Mouse (Mus musculus): Measurements from ENCODE around the gene Tmprss15. TPM values are rescaled to one million over a fixed set of nuclear protein-coding genes. Genes with fewer than 3 reads are reported as not detected.

The Tmprss15 gene
- not detected in 2 replicates for polyA plus RNA-seq (2015; fragmentation: Nextera tagmentation; extraction: Ambion mirVana)

GRCm38 (mm10) chr16:79090997-79091396, at the start of gene Tmprss15:
Gene Tmprss15 (minus strand): TSS chr16:79091097.
- no peak for DNase-seq
- TF ChIP-seq CTCF (IDR thresholded peaks at IDR 0.05; ENCODE audit: low read depth) (no peak), EP300 (IDR thresholded peaks at IDR 0.05; ENCODE audit: low read depth) (no peak)

GRCm38 (mm10) chr16:79114879-79115278, 24.0 kb upstream of the Tmprss15 start:
- Histone ChIP-seq H3K27ac (ENCODE audit: low read depth) (no peak overlapping the region), H3K27me3 (ENCODE audit: insufficient read depth, low read length) (no peaks in the 10 kb centered on the region), H3K9ac (replicated peaks) (no peak overlapping the region), H3K4me3 (ENCODE audit: low read depth, low read length) (no peak overlapping the region), H3K4me2 (ENCODE audit: low read depth, low read length) (no peak overlapping the region), H3K9me3 (ENCODE audit: low read length) (no peaks in the 10 kb centered on the region), H3K36me3 (replicated peaks; ENCODE audit: insufficient read depth, low read length) (no peaks in the 10 kb centered on the region), H3K4me1 (ENCODE audit: insufficient read depth) (no peaks in the 10 kb centered on the region)
- 82% methylated on average over 1 of the region's 1 CpGs for WGBS (ENCODE audit: insufficient replicate concordance)
- TF ChIP-seq CTCF (IDR thresholded peaks at IDR 0.05; ENCODE audit: low read depth) (no peak), EP300 (IDR thresholded peaks at IDR 0.05; ENCODE audit: low read depth) (no peak)
- DNase-seq (no peak), ATAC-seq (no peak)

More at GRCm38 (mm10) chr16:79090997-79091396, at the start of gene Tmprss15:
- Histone ChIP-seq H3K9ac (replicated peaks) (no peak within 1 kb of the TSS), H3K4me1 (ENCODE audit: insufficient read depth) (no peaks in the 10 kb centered on the region), H3K9me3 (ENCODE audit: low read length) (no peaks in the 10 kb centered on the region), H3K27ac (ENCODE audit: low read depth) (no peak within 1 kb of the TSS), H3K4me2 (ENCODE audit: low read depth, low read length) (no peak within 1 kb of the TSS), H3K4me3 (ENCODE audit: low read depth, low read length) (no peak within 1 kb of the TSS), H3K36me3 (replicated peaks; ENCODE audit: insufficient read depth, low read length) (no peaks in the 10 kb centered on the region), H3K27me3 (ENCODE audit: insufficient read depth, low read length) (no peaks in the 10 kb centered on the region)
- 66% methylated on average over 4 of the region's 4 CpGs for WGBS (ENCODE audit: insufficient replicate concordance)
- ATAC-seq: no peak

- no peak overlapping the region for H3K4me3 ChIP-seq (ENCODE audit: low read depth, low read length)
- DNase-seq (no peak), ATAC-seq (no peak)
- H3K4me1 ChIP-seq (ENCODE audit: insufficient read depth): no peaks in the 10 kb centered on the region
- H3K9ac ChIP-seq (replicated peaks): no peak overlapping the region
- no peaks in the 10 kb centered on the region for H3K9me3 ChIP-seq (ENCODE audit: low read length)
- H3K27me3 ChIP-seq (ENCODE audit: insufficient read depth, low read length): no peaks in the 10 kb centered on the region
- no peaks in the 10 kb centered on the region for H3K36me3 ChIP-seq (replicated peaks; ENCODE audit: insufficient read depth, low read length)
- TF ChIP-seq CTCF (IDR thresholded peaks at IDR 0.05; ENCODE audit: low read depth) (no peak), EP300 (IDR thresholded peaks at IDR 0.05; ENCODE audit: low read depth) (no peak)
- 21% methylated on average over 1 of the region's 1 CpGs for WGBS (ENCODE audit: insufficient replicate concordance)
- no peak overlapping the region for H3K4me2 ChIP-seq (ENCODE audit: low read depth, low read length)
- no peak overlapping the region for H3K27ac ChIP-seq (ENCODE audit: low read depth)
Observed at GRCm38 (mm10) chr16:79109516-79109915, 18.6 kb upstream of the Tmprss15 start.

GRCm38 (mm10) chr16:79108969-79109368, 18.1 kb upstream of the Tmprss15 start:
- no peak overlapping the region for H3K9ac ChIP-seq (replicated peaks)
- TF ChIP-seq CTCF (IDR thresholded peaks at IDR 0.05; ENCODE audit: low read depth): no peak
- TF ChIP-seq EP300 (IDR thresholded peaks at IDR 0.05; ENCODE audit: low read depth): no peak
- H3K27ac ChIP-seq (ENCODE audit: low read depth): no peak overlapping the region
- H3K27me3 ChIP-seq (ENCODE audit: insufficient read depth, low read length): no peaks in the 10 kb centered on the region
- ATAC-seq: no peak
- no peak overlapping the region for H3K4me2 ChIP-seq (ENCODE audit: low read depth, low read length)
- no peak overlapping the region for H3K4me3 ChIP-seq (ENCODE audit: low read depth, low read length)
- H3K4me1 ChIP-seq (ENCODE audit: insufficient read depth): no peaks in the 10 kb centered on the region
- no peaks in the 10 kb centered on the region for H3K36me3 ChIP-seq (replicated peaks; ENCODE audit: insufficient read depth, low read length)
- H3K9me3 ChIP-seq (ENCODE audit: low read length): no peaks in the 10 kb centered on the region
- no peak for DNase-seq
- WGBS (ENCODE audit: insufficient replicate concordance): 68% methylated on average over 5 of the region's 5 CpGs

GRCm38 (mm10) chr16:79100325-79100724, 9.4 kb upstream of the Tmprss15 start:
- no peaks in the 10 kb centered on the region for H3K9me3 ChIP-seq (ENCODE audit: low read length)
- H3K9ac ChIP-seq (replicated peaks): no peak overlapping the region
- no peaks in the 10 kb centered on the region for H3K4me1 ChIP-seq (ENCODE audit: insufficient read depth)
- no peak overlapping the region for H3K4me3 ChIP-seq (ENCODE audit: low read depth, low read length)
- WGBS (ENCODE audit: insufficient replicate concordance): 69% methylated on average over 2 of the region's 2 CpGs
- H3K36me3 ChIP-seq (replicated peaks; ENCODE audit: insufficient read depth, low read length): no peaks in the 10 kb centered on the region
- H3K4me2 ChIP-seq (ENCODE audit: low read depth, low read length): no peak overlapping the region
- TF ChIP-seq EP300 (IDR thresholded peaks at IDR 0.05; ENCODE audit: low read depth): no peak
- TF ChIP-seq CTCF (IDR thresholded peaks at IDR 0.05; ENCODE audit: low read depth): no peak
- ATAC-seq (no peak), DNase-seq (no peak)
- no peaks in the 10 kb centered on the region for H3K27me3 ChIP-seq (ENCODE audit: insufficient read depth, low read length)
- H3K27ac ChIP-seq (ENCODE audit: low read depth): no peak overlapping the region

- H3K27me3 ChIP-seq (ENCODE audit: insufficient read depth, low read length): no peaks in the 10 kb centered on the region
- WGBS (ENCODE audit: insufficient replicate concordance): 66% methylated on average over 2 of the region's 2 CpGs
Observed at GRCm38 (mm10) chr16:79098321-79098720, 7.4 kb upstream of the Tmprss15 start.

GRCm38 (mm10) chr16:79086550-79086949, 4.3 kb downstream of the Tmprss15 start:
- no peaks in the 10 kb centered on the region for H3K36me3 ChIP-seq (replicated peaks; ENCODE audit: insufficient read depth, low read length)
- DNase-seq (no peak), ATAC-seq (peak; percentile 78)
- no peak overlapping the region for H3K4me2 ChIP-seq (ENCODE audit: low read depth, low read length)
- no peak overlapping the region for H3K4me3 ChIP-seq (ENCODE audit: low read depth, low read length)
- no peak overlapping the region for H3K27ac ChIP-seq (ENCODE audit: low read depth)
- no peaks in the 10 kb centered on the region for H3K27me3 ChIP-seq (ENCODE audit: insufficient read depth, low read length)
- no peaks in the 10 kb centered on the region for H3K9me3 ChIP-seq (ENCODE audit: low read length)
- H3K4me1 ChIP-seq (ENCODE audit: insufficient read depth): no peaks in the 10 kb centered on the region
- TF ChIP-seq EP300 (IDR thresholded peaks at IDR 0.05; ENCODE audit: low read depth): peak; percentile 38; the same call in 1 of the 2 replicates
- TF ChIP-seq CTCF (IDR thresholded peaks at IDR 0.05; ENCODE audit: low read depth): no peak
- 58% methylated on average over 6 of the region's 6 CpGs for WGBS (ENCODE audit: insufficient replicate concordance)
- H3K9ac ChIP-seq (replicated peaks): no peak overlapping the region

More at GRCm38 (mm10) chr16:79098321-79098720, 7.4 kb upstream of the Tmprss15 start:
- ATAC-seq (no peak), DNase-seq (no peak)
- TF ChIP-seq EP300 (IDR thresholded peaks at IDR 0.05; ENCODE audit: low read depth): no peak
- TF ChIP-seq CTCF (IDR thresholded peaks at IDR 0.05; ENCODE audit: low read depth): no peak
- Histone ChIP-seq H3K36me3 (replicated peaks; ENCODE audit: insufficient read depth, low read length) (no peaks in the 10 kb centered on the region), H3K4me1 (ENCODE audit: insufficient read depth) (no peaks in the 10 kb centered on the region), H3K4me3 (ENCODE audit: low read depth, low read length) (no peak overlapping the region), H3K9ac (replicated peaks) (no peak overlapping the region), H3K9me3 (ENCODE audit: low read length) (no peaks in the 10 kb centered on the region), H3K4me2 (ENCODE audit: low read depth, low read length) (no peak overlapping the region), H3K27ac (ENCODE audit: low read depth) (no peak overlapping the region)

Data from liver, postnatal 0 days (tissue).